Mouse (Mus musculus) gastrocnemius, adult 8-10 months (tissue): Measurements from ENCODE around the gene Hpse2. TPM values are rescaled to one million over a fixed set of nuclear protein-coding genes. Genes with fewer than 3 reads are reported as not detected.

Experiments used
- DNase-seq, 2 experiments: peaks; one replicate each; pipeline ENCODE4 v3.0.0; 2022; ENCODE audit warnings: low spot score in 2 of 2
- total RNA-seq, 4 experiments: library from RNA; stranded (reverse); gene quantifications; 2 replicates each; pipeline ENCODE4 v1.2.4; 2022

Gene Hpse2
- total RNA-seq, 4 experiments from 2014 or later, result 0.09 TPM; not detected in 3

GRCm38 (mm10) chr19:42973740-42974139, 414.4 kb downstream of the Hpse2 start:
- no peak for DNase-seq

GRCm38 (mm10) chr19:42965171-42965570, 423.0 kb downstream of the Hpse2 start:
- DNase-seq, result no peak

GRCm38 (mm10) chr19:42948114-42948636, 440.0 kb downstream of the Hpse2 start:
- DNase-seq, result no peak

DNA sequence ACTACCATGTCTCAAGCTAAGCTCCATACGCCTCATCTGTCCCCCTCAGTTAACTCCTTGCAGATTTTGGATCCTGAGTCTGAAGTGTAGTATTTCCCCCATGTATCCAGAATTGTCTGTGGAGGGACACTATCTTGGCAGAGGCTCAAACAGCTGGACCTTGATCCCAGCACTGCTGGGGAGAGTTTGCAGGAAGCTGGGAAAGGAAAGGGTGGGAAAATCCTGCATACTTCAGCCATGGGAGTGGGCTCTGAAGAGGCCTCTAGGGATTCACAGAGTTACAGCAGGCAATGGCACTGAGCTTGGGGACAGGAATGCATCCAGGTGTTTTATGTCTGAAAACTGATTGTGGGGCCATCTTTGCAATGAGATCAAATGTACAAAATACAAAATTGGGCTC, 450.6 kb downstream of the Hpse2 start:
- DNase-seq, result no peak

GRCm38 (mm10) chr19:42936661-42937193, 451.4 kb downstream of the Hpse2 start:
- no peak for DNase-seq

- DNase-seq, result no peak
These were observed 458.5 kb downstream of the Hpse2 start for GRCm38 (mm10) chr19:42929702-42930101.

DNA sequence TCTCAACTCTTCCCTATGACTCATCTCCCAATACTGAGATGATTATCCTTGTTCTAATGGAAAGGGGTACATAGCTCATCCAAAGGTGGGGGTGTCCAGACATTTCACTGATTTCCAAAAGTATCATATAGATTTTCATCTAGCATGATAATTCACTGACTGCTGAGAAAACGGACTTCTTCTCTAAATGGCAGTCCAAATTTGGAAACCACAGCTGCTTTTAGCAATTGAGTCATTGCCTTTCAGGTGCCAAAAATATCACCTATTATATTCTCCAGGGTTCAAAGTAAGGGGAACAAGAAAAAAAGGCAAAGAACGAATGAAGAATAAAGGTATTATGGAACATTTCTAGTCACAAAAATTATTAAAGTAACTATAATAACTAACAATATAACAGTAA, 459.9 kb downstream of the Hpse2 start:
- no peak for DNase-seq

DNA sequence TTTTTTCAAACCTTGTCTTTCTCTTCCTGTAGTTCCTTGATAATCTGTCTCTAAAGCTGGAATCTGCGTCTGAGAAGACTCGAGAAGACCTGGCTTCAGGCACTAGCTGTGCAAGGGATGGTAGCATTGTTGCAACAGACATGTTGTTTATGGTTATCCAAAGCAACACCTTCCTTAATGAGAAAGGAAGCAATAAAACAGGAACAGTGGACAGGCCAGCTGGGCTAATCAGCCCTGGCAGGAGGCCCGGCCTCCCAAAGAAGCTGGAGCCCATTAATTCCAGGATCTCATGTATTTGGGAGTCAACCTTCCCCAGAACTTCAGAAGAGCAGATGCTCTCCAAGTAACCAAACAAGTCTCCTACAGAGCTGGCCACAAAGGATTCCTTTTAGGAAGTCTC, 465.5 kb downstream of the Hpse2 start:
- DNase-seq, result peak in 1 of 2 experiments; percentile 6

- DNase-seq, result no peak
These were observed 474.5 kb downstream of the Hpse2 start for GRCm38 (mm10) chr19:42913703-42914102.

DNA sequence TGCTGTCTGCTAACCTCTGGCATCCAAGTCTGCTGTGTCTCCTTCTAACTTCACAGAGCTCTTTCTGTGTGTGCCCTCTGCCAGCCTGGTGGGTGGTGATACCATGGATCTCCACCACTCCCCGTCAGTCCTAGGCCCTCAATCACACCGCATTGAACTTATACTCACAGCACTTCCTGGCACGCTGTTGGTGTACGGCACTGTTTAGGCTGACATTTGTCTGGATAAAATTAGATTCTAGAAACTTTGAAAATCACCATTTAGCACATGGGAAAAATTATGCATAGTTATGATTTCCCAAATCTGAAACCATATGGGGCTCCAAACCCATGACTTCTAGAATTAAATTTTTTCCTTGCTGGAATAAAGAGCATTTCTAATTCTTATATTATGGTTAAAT, 478.4 kb downstream of the Hpse2 start:
- DNase-seq, result no peak

DNA sequence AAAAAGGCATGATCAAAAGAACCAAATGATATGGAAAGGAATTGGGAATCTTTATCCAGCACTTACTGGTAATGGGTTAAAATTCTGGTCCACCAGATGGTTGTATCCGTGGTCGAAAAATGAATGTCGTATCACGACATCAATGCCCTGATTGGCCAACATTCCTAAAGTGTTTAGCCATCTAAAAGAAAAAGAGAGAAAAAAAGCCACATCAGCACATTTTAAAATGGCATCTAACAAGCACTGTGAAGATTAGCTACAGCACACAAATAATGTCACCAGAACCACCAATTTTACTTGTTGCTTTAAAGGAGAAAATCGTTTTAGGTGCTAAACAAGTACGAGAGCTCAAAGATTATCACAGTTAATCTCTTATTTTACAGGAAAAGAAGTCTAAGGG, 479.6 kb downstream of the Hpse2 start:
- no peak for DNase-seq

GRCm38 (mm10) chr19:42906328-42906727, 481.8 kb downstream of the Hpse2 start:
- no peak for DNase-seq

DNA sequence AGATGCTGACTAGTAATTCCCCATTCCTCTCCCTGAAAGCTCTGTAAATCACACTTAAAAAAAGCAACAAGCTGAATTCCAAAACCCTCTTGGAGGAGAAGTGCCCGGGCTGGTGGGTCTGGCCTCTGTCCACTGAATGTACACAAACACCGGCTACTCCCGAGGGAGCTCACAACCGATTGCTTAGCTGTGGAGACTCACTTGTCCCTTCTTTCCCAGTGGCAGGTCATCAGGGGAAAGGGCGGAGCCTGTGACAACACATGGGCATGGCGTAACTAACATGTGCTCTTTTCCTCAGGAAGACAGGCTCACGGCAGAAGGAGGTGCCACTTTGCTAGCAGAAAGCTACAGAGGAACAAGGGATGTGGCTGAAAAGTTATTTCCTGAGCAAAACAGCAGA, 483.4 kb downstream of the Hpse2 start:
- no peak for DNase-seq

DNA sequence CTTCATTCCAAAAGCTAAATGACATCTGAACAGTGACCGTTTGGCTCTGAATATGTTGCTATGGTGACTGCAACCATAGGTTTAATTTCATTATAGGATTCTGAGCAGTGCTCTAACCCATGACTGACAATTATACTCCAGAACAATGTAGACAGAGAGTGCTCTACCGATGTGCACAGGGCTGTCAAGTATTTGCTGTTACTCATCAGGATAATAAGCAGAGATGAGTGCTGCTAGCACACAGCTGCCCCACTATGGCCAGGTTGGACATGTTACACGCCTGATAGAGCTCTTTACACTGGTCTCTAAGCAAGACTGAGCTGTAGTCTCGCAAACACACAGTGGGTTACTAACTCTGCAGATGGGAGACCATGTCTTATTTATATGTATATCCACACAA, 483.9 kb downstream of the Hpse2 start:
- no peak for DNase-seq

DNA sequence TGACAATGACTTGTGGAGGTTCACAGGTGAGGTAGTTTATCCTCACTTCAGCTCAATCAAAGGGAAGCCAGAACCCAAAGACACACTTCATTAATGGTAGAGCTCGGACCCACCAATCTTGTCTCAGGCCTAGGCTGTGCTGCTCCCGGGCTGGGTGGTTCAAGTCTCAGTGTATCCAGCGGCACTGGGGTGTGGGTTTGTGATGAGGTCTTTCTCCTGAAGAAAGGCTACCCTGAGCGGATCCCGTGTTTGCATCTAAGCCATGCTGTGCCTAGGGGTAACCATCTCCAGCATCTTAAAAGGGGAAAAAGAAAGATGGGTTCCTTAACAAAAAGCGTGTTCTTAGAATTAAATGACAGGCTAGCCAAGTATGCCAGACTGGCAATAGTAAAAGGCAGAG, 484.3 kb downstream of the Hpse2 start:
- DNase-seq, result no peak

GRCm38 (mm10) chr19:42902410-42903021, 485.6 kb downstream of the Hpse2 start:
- DNase-seq, result no peak

GRCm38 (mm10) chr19:42891599-42891998, 496.6 kb downstream of the Hpse2 start:
- no peak for DNase-seq

DNA sequence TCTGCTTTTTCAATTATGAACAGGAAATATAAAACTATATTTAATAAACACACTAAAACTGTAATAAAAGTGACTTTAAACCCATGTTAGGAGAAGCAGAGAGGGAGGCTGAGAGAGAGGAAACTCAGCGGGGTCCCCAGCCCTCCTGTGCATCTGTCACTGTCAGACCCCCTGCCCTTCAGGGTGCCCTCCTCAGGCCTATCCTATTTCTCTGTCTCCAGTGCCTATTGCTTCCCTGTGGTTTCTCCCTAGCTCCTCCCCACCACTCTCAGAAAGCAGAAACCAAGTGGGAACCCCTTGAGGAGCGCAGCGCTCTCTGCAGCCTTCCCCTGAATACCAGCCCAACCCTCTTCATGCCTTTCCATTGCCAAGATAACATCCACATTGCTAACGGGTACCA, 510.5 kb downstream of the Hpse2 start:
- no peak for DNase-seq

DNA sequence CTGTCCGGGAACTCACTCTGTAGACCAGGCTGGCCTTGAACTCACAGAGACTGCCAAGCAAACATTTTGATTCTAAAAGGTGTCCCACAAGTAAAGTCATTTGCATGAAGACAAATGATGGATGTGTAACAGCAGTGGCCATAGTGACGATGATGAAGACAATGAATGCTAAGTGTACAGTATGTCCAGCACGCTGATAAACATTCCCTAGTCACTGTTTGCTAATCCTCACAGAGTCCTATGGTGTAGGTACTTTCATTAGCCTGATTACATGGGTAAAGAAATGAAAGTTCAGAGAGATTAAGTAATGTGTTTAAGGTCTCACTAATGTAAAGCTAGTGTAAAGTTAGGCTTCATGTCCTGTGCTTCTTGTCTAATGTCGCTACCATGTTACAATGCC, 511.6 kb downstream of the Hpse2 start:
- no peak for DNase-seq

DNA sequence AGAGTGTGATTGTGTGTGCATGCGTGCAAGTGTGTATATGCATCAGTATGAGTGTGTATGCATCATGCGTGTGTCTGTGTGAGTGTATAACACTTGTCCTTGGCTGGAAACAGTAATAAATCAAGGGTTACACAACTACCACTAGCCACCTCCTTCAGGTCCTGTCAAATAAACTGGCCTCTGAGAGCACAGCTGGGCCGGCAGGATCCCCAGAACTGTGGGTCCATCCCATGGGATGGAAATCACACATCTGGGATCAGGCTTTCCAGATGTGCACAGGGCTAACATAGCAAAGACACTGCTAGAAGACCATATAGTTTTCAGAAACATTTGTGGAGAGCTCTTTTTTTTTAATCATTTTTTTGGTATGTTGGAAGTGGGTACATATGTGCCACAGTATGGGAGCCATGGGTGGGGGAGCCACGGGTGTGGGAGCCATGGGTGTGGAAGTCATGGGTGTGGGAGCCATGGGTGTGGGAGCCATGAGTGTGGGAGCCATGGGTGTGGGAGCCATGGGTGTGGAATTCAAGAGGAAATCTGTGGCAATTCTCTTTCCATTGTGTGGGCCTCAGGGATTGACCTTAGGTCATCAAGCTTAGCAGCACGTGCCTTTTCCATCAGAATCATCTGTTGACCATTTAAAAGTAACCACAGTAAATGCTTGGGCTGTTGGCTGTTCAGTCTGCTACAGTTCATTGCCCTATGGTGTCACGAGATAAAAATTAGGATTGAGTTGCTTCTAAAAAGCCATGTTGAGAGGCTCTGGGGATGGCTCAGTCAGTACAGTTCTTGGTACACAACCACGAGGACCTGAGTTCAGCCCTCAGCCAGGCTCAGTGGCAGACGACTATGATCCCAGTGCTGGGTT, 518.3 kb downstream of the Hpse2 start:
- DNase-seq, result no peak

DNA sequence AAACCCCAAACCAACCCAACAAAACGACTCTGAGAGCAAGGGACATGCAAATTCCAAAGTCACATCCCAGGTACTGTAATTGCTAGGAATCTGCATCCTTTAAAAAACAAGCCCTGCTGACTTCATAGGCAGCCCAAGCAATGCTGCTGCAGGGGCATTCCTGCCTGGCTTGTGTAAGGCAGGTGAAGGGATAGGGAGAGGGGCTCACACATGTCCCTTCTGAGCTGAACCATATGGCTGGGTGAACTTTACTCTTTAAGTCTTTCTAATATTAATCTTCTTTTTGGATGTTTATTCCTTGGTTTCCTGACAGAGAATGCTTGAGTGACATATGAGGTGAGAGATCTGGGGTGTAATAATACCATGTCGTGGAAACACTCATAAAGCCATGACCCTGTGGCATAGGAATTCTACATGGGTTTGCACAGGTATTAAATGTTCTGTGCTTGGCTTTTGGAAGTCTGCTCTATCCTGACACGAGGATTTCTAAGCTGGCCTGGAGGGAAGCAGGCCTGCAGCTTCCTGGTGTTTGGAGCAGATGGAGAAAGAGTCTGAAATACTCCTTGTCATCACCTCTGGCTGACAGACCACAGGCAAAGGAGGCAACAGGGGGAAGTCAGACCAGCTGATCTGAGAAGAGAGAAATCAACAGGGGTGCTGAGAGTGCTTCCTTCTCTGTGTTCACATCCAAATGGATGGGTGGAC, 519.0 kb downstream of the Hpse2 start:
- DNase-seq, result no peak

DNA sequence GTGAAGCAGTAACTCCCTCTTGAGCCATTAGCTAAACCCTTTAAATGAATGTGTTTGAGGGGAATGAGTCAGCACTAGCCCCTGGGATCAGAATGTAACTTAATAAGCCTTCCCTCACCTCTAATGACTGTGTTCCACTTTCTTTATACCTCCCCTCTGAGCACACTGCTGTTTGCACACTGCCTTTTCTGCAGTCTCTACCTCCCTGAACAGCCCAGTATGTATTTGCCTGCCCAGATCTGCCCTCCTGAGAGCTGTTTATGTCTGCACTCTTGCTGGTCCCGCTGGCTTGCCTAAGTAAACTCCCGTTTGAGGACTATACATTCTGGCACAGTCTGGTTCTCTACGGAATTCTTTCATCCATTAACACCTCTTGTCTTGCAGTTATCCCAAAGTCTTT, 525.1 kb downstream of the Hpse2 start:
- no peak for DNase-seq
